Mouse (Mus musculus): ENCODE measurements around the gene Ovch2. TPM values are rescaled to one million over a fixed set of nuclear protein-coding genes. Genes with fewer than 3 reads are reported as not detected.

Gene Ovch2
- total and polyA plus RNA-seq, 2 experiments from 2014 or later, result not detected

DNA sequence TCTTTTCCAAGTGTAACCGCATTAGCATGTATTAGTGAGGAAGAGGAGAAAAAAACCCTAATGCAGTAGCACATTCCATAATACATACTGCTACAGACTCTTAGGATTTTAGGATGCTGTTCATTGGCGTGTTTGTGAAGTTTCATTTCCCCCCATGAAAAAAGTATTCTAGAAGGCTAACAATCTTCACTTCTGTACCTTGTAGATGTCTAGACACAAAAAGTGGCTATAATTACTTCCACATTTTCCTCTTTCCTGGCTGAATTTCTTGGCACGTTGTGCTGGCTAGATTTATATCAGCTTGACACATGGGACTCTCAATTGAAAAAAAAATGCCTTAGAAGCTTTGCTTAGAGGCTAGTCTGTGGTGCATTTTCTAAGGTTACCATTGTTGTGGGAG, 1.1 kb upstream of the Ovch2 start:
- H3K4me1 ChIP-seq (ENCODE audit: insufficient read depth, low read length), result no peaks in the 10 kb centered on the region
- H3K27ac ChIP-seq, result no peak overlapping the region
- ATAC-seq (no peak), DNase-seq (ENCODE audit: low spot score) (no peak)
- no peak for TF ChIP-seq CTCF (IDR thresholded peaks at IDR 0.05; ENCODE audit: low read depth)
- H3K9ac ChIP-seq (replicated peaks; ENCODE audit: low read length), result no peak overlapping the region
- no peak overlapping the region for H3K4me2 ChIP-seq (ENCODE audit: low read depth, low read length)
- no peak overlapping the region for H3K4me3 ChIP-seq (ENCODE audit: low read length)
- no peaks in the 10 kb centered on the region for H3K27me3 ChIP-seq (ENCODE audit: insufficient read depth, low read length)
- 78% methylated on average over 3 of the region's 3 CpGs for WGBS
- H3K9me3 ChIP-seq (ENCODE audit: low read length), result 0 out of 2 replicates have a peak, but pooled peaks cover 2% of the 10 kb centered on the region
- H3K36me3 ChIP-seq (ENCODE audit: insufficient read depth, low read length), result no peaks in the 10 kb centered on the region

GRCm38 (mm10) chr7:107796500-107796899, 4.5 kb downstream of the Ovch2 start:
- 78% methylated on average over 2 of the region's 2 CpGs for WGBS
- DNase-seq (ENCODE audit: low spot score), result no peak
- H3K36me3 ChIP-seq (ENCODE audit: insufficient read depth, low read length), result no peaks in the 10 kb centered on the region

GRCm38 (mm10) chr7:107787977-107788620, 12.9 kb downstream of the Ovch2 start:
- ATAC-seq, result peak; percentile 51; the same call in 1 of the 2 replicates
- no peaks in the 10 kb centered on the region for H3K36me3 ChIP-seq (ENCODE audit: insufficient read depth, low read length)
- no peak overlapping the region for H3K27ac ChIP-seq
- no peaks in the 10 kb centered on the region for H3K9me3 ChIP-seq (ENCODE audit: low read length)
- no peak overlapping the region for H3K4me2 ChIP-seq (ENCODE audit: low read depth, low read length)
- peak; percentile 77 for TF ChIP-seq CTCF (IDR thresholded peaks at IDR 0.05; ENCODE audit: low read depth)
- no peak overlapping the region for H3K4me3 ChIP-seq (ENCODE audit: low read length)
- peak; percentile 74 for DNase-seq (ENCODE audit: low spot score)
- WGBS, result 65% methylated on average over 3 of the region's 3 CpGs
- H3K27me3 ChIP-seq (ENCODE audit: insufficient read depth, low read length), result no peaks in the 10 kb centered on the region
- no peaks in the 10 kb centered on the region for H3K4me1 ChIP-seq (ENCODE audit: insufficient read depth, low read length)
- no peak overlapping the region for H3K9ac ChIP-seq (replicated peaks; ENCODE audit: low read length)

More at GRCm38 (mm10) chr7:107796500-107796899, 4.5 kb downstream of the Ovch2 start:
- H3K9me3 ChIP-seq (ENCODE audit: low read length), result no peaks in the 10 kb centered on the region
- no peaks in the 10 kb centered on the region for H3K27me3 ChIP-seq (ENCODE audit: insufficient read depth, low read length)
- no peak overlapping the region for H3K4me2 ChIP-seq (ENCODE audit: low read depth, low read length)
- ATAC-seq, result no peak
- no peak overlapping the region for H3K27ac ChIP-seq
- H3K4me3 ChIP-seq (ENCODE audit: low read length), result no peak overlapping the region
- no peak for TF ChIP-seq CTCF (IDR thresholded peaks at IDR 0.05; ENCODE audit: low read depth)
- no peaks in the 10 kb centered on the region for H3K4me1 ChIP-seq (ENCODE audit: insufficient read depth, low read length)
- no peak overlapping the region for H3K9ac ChIP-seq (replicated peaks; ENCODE audit: low read length)

GRCm38 (mm10) chr7:107779611-107780010, 21.4 kb downstream of the Ovch2 start:
- Histone ChIP-seq H3K4me3 (ENCODE audit: low read length) (no peak overlapping the region), H3K4me2 (ENCODE audit: low read depth, low read length) (no peak overlapping the region), H3K4me1 (ENCODE audit: insufficient read depth, low read length) (no peaks in the 10 kb centered on the region), H3K27ac (no peak overlapping the region), H3K9ac (replicated peaks; ENCODE audit: low read length) (no peak overlapping the region), H3K9me3 (ENCODE audit: low read length) (no peaks in the 10 kb centered on the region), H3K27me3 (ENCODE audit: insufficient read depth, low read length) (no peaks in the 10 kb centered on the region), H3K36me3 (ENCODE audit: insufficient read depth, low read length) (no peaks in the 10 kb centered on the region)
- peak; percentile 67 for DNase-seq (ENCODE audit: low spot score)
- WGBS, result 47% methylated on average over 4 of the region's 4 CpGs
- no peak for ATAC-seq
- peak; percentile 86 for TF ChIP-seq CTCF (IDR thresholded peaks at IDR 0.05; ENCODE audit: low read depth)

DNA sequence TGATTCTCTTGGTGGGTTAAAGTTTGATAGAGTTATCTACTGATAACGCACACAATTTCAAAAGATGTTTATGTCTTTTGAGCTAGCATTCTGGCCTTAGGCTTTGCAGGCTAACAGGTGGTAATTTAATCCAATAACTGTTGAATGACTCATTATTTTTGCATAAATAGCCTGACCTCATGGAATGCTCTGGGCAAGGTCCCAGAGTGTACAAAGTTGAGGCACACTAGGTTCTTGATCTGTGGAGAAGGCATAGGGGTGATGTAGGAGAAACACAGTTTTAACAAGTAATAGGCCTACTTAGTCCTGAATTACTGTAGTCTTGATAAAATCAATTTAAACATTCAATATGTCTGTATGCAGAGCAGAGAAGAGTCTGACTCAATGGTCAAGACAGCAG, 22.8 kb downstream of the Ovch2 start:
- Histone ChIP-seq H3K36me3 (ENCODE audit: insufficient read depth, low read length) (no peaks in the 10 kb centered on the region), H3K4me3 (ENCODE audit: low read length) (no peak overlapping the region), H3K4me1 (ENCODE audit: insufficient read depth, low read length) (no peaks in the 10 kb centered on the region), H3K4me2 (ENCODE audit: low read depth, low read length) (no peak overlapping the region), H3K9ac (replicated peaks; ENCODE audit: low read length) (no peak overlapping the region), H3K27ac (no peak overlapping the region), H3K9me3 (ENCODE audit: low read length) (no peaks in the 10 kb centered on the region), H3K27me3 (ENCODE audit: insufficient read depth, low read length) (no peaks in the 10 kb centered on the region)
- DNase-seq (ENCODE audit: low spot score), result no peak
- ATAC-seq, result no peak
- no peak for TF ChIP-seq CTCF (IDR thresholded peaks at IDR 0.05; ENCODE audit: low read depth)
- 92% methylated on average over 1 of the region's 1 CpGs for WGBS

- no peak overlapping the region for H3K4me2 ChIP-seq (ENCODE audit: low read depth, low read length)
- no peaks in the 10 kb centered on the region for H3K9me3 ChIP-seq (ENCODE audit: low read length)
- TF ChIP-seq CTCF (IDR thresholded peaks at IDR 0.05; ENCODE audit: low read depth), result no peak
- 43% methylated on average over 6 of the region's 6 CpGs for WGBS
- ATAC-seq (no peak), DNase-seq (ENCODE audit: low spot score) (no peak)
- H3K4me1 ChIP-seq (ENCODE audit: insufficient read depth, low read length), result no peaks in the 10 kb centered on the region
- no peak overlapping the region for H3K4me3 ChIP-seq (ENCODE audit: low read length)
- no peaks in the 10 kb centered on the region for H3K36me3 ChIP-seq (ENCODE audit: insufficient read depth, low read length)
- H3K9ac ChIP-seq (replicated peaks; ENCODE audit: low read length), result no peak overlapping the region
- H3K27ac ChIP-seq, result no peak overlapping the region
- no peaks in the 10 kb centered on the region for H3K27me3 ChIP-seq (ENCODE audit: insufficient read depth, low read length)
These were observed 30.2 kb downstream of the Ovch2 start for GRCm38 (mm10) chr7:107770812-107771211.
